Mouse (Mus musculus) bone marrow macrophage, adult 2 months (primary cell): ENCODE data around the gene Tspan2.

ENCODE experiments used
- CTCF ChIP-seq: IDR thresholded peaks from 2 replicates; pipeline ENCODE4 v1.5.1; 2012; ENCODE audit warnings: low read depth, mild to moderate bottlenecking, low read length, moderate library complexity
- POLR2A ChIP-seq: IDR thresholded peaks from 2 replicates; pipeline ENCODE4 v1.6.1; 2012; ENCODE audit warnings: mild to moderate bottlenecking, low read depth, low read length, borderline replicate concordance

GRCm38 (mm10) chr3:102763713-102764400 is 29.5 kb downstream of the Tspan2 start:
- TF ChIP-seq POLR2A (no peak), CTCF (no peak)
